Mouse (Mus musculus) left cerebral cortex, adult 18-20 months (tissue): ENCODE measurements around the gene Ctsz. TPM values are rescaled to one million over a fixed set of nuclear protein-coding genes. Genes with fewer than 3 reads are reported as not detected.
A peak's percentile ranks its signal among the peaks of the same experiment; 100 is the strongest.

Experiments
- DNase-seq, 2 experiments: peaks; one replicate each; pipeline ENCODE4 v3.0.0; 2021 to 2022; ENCODE audit warnings: low spot score in 2 of 2, mixed read lengths in 1 of 2
- total RNA-seq, 2 experiments: library from RNA; stranded (reverse); gene quantifications; 2 replicates each; pipeline ENCODE4 v1.2.3; 2021

Gene Ctsz
- total RNA-seq, 2 experiments from 2014 or later, result 39.6 to 45.7 TPM

DNA sequence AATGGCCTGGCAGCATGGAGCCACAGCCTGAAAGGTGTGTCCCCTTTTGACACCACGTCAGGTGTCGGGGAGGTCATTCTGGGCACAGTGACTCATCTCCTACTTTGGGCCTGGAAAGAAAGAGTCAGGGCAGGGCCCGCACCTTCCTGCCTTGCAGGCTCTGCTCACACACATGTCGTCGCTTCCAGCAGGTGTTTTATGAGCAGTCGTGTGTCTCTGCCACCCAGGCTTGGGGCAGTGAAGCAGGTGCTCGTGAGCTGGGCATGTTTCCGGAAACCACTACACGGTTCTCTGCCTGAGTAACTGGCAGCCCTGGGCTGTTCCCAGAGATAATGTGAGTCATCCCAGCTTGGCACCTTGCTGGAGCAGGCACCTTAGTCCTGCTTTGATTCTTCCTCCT lies 3.6 kb upstream of the Ctsz start:
- DNase-seq, result no peak

DNA sequence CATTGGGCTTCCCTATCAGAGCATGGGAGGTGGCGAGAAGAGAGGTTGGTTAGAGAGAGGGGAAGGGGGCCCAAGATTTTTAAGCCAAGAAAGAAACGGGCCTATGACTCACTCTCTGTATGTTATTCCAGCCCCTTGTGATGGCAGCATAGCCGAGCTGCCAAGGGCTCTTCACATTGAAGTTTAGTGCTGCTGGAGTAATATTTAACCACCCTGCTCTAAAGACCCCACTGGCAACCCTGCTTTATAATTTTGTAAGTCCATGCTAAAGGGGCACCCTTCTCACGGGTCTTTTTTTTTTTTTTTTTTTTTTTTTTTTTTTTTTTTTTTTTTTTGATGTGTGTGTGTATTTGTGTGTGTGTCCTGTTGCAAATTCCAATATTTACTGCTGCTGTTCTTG lies 3.1 kb upstream of the Ctsz start:
- DNase-seq, result no peak

DNA sequence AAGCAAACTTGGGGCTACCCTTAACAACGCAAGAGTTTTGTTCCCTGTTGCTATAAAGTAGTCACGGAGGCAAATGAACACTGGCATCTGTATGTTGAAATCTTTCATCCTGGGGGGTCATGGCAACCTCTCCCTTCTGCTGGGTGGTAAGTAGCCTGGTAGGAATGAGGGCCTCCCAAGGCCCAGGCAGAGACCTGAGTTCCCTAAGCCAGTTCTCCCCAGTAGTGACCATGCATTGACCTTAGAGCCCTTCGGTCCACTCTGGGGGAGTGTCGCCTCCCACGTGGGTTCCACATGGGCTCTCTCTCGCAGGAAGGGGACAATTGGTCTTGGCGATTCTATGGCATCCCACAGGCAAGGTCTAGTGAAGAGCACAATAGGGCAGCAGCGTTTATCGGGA lies 1.1 kb upstream of the Ctsz start:
- no peak for DNase-seq

DNA sequence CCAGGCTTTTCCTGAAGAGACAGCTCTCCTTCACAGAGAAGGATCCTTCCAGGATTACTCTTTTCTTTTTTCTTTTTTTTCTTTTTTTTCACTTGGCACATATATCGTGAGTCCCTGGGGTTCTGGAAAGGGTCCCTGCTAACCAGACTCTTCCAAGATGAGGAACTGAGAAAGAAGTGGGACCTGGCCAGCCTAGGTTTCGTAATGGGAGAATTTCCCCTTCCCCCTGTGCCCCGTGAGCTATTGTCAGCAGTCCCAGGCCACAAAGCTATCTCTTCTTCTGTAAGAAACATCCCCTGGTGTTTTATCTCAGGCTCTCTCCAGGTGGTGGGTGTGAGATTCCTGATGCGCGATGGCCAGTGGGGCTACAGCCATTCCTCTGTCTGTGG lies 605 bp upstream of the Ctsz start:
- DNase-seq, result no peak

DNA sequence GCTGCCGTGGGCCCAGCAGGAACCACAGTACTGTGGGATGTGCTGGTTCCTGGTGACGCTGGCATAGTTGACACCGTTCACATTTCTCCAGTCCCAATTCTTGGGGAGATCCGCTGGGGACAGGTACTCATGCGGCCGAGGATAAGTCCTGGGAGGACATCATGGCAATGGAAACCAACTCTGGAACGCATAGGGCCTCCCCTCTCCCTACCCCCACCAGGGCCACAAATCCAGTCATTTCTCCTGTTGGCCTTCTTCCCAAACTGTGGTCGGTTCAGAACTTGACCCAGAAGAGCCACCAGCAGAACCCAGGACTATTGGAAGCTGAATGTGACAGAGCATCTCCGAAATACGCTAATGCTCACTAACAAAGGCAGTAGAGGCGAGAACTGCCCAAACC lies 658 bp downstream of the Ctsz start:
- no peak for DNase-seq

DNA sequence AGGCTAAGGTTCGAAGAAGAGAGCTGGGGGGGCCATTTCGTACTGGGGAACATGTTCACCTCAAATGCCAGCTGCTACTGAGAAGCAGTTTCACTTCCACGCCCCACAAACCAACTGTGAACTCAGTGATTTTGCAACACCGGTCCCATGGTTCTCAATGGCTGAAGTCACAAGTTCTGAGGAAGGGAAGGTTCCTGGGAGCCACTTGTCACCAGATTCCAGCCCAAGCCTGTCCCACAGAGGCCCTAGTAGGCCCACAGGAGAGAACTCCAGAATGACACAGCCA lies 1.2 kb downstream of the Ctsz start:
- DNase-seq, result no peak

- no peak for DNase-seq
Measured at GRCm38 (mm10) chr2:174436916-174437696, 1.7 kb downstream of the Ctsz start.

GRCm38 (mm10) chr2:174436076-174436701 lies 2.6 kb downstream of the Ctsz start:
- no peak for DNase-seq

DNA sequence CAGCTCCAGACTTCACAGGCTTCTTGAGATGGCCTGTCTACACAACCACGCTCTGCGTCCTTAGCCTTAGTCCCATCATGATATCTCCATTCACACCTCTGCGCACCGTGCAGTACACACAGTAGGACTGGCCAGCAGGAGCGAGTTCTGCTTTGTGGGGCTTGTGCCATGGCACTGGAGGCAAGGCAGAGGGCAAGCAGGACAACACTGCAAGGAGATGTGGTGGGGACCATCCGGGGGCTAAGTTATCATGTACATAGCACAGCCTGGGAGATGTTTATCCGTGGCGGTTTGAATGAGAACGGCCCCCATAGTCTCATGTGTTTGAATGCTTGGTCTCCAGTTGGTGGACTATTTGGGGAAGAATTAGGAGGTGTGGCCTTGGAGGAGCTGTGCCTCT lies 3.9 kb downstream of the Ctsz start:
- no peak for DNase-seq

- DNase-seq, result no peak
Measured at GRCm38 (mm10) chr2:174428996-174429591, 9.7 kb downstream of the Ctsz start.

GRCm38 (mm10) chr2:174428076-174428835 lies 10.6 kb downstream of the Ctsz start:
- no peak for DNase-seq

GRCm38 (mm10) chr2:174426856-174427255 lies 12.0 kb downstream of the Ctsz start:
- no peak for DNase-seq

DNA sequence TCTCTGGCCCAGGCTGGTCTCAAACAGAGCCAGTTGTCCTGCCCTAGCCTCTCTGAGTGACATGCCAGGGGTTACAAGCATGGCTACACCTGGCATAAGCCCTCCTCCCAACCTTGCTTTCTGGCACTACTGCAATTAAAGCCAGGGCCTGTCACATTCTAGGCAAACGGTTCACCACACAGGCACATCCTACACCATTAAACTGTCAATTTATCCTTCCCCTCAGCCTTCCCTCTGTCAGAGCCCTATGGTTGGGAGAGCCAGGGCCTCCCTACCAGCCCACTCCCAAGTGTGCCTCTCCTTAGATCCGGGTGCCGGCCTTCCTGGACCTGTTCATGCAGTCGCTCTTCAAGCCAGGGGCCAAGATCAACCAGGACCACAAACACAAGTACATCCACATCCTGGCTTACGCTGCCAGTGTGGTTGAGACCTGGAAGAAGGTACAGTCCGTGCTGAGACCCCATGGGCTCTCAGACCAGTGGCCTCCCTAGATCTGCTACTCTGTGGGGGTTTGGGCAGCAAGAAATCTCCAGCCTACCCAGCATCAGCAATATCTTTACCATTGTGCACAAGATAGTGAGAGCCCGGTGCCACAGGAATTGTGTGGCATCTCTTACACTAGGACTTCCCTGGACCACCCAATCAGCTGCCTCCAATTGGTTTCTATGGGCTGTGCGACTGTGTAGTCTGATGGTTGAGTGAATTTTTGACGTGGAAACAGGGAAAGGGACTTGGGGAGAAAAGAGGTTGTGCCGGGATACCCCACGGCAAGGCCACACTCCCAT lies 14.3 kb downstream of the Ctsz start:
- DNase-seq, result no peak

- DNase-seq, result no peak
Measured at GRCm38 (mm10) chr2:174421107-174421506, 17.7 kb downstream of the Ctsz start.

DNA sequence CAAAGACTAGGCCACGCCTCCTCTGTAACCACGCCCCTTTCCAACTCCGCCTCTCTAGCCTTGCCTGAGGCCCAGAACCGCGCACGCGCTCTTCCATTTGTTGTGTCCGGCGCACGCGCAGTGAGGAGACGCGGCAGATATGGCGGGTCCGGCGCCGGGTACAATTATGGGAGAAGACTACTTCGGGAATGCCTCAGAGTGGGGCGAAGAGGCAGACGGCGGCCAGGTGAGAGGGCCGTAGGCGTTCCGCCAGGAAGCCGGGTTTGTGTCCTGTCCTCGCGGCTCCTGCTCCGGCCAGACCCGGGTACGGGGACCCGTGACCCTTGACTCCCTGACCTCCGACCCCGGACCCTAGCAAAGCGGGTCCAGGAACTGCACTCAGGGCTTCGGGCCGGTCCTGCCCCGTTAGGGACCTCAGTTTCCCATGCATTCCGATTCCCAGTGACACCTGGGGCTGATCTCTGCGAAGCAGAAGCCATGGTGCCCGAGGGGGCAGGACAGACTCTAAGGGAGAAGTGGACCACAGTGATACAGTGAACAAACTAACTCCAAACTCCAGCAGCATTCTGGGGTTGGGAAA lies 23.0 kb downstream of the Ctsz start, which contains the start of gene Nelfcd:
TSS of gene Nelfcd (plus strand) at position 74 of the 580 bp plus-strand sequence.
- peak; percentile 91 to 94 for DNase-seq

- DNase-seq, result no peak
Measured at GRCm38 (mm10) chr2:174415001-174415730, 23.7 kb downstream of the Ctsz start.

GRCm38 (mm10) chr2:174413127-174413526 lies 25.7 kb downstream of the Ctsz start:
- DNase-seq, result no peak

- no peak for DNase-seq
Measured at GRCm38 (mm10) chr2:174410222-174410621, 28.6 kb downstream of the Ctsz start.

DNA sequence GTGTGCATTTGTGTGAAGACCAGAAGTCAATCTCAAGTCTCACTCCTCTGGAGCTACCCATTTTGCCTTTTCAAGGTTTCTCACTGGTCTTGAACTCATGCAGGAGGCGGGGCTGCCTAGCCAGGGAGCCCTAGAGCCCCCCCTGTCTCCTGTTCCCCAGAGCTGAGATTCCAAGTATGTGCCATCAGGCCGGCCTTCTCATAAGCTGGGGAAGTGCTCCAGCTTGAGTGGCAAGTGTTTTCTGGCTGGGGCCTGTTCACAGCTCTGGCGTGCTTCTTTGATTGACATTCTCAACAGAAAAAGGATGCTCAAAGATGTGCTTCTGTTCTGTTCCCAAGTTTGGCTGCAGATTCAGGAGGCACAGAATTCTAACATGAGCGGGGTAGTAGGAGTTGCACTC lies 38.4 kb downstream of the Ctsz start:
- DNase-seq, result no peak

- DNase-seq, result no peak
Measured at GRCm38 (mm10) chr2:174397881-174398280, 41.0 kb downstream of the Ctsz start.
